ENCODE assay signal across 7 mouse cellular contexts in the genomic region with DNA sequence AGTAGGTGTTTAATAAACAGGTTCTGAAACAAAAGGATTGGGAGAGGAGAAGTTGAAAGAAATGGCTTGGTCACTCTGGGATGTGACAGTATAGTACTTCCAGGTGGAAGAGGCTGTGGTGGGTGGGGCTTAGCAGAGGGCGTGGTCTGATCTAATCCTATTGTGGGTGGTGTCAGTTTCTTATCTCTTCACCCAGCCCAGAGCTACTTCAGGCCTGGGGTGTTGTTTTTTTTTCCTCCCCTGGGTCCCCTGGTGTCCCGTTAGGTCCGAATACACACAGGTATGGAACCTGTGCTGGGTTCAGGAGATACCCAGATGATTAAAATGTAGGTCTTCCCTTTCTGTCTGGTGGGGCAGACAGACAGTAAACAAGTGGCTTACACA. TPM values are rescaled to one million over a fixed set of nuclear protein-coding genes. Genes with fewer than 3 reads are reported as not detected.
A peak's percentile ranks its signal among the peaks of the same experiment; 100 is the strongest.
DNase-seq lines count a peak whose midpoint lies in the region; ATAC-seq and TF ChIP-seq lines count a peak whose summit lies in the region.

No protein-coding gene starts in this region.

- WGBS in heart, embryonic 10.5 days = 10% methylated on average over 3 of the region's 3 CpGs
- WGBS in kidney, embryonic 15.5 days = 20% methylated on average over 3 of the region's 3 CpGs

- peak in 1 of 2 experiments; percentile 59; a peak in 2 of 4 replicates for TF ChIP-seq EP300 in MEL (IDR thresholded peaks at IDR 0.05; ENCODE audit: low read depth in 1 of 2, low read length in 2 of 2)

- peak overlapping the region; percentile 58 to 65 for H3K4me3 ChIP-seq in MEL (ENCODE audit: control insufficient read depth in 1 of 2, insufficient read depth in 1 of 2, low read depth in 2 of 2, low read length in 2 of 2)
- peak overlapping the region; percentile 100 for H3K4me3 ChIP-seq in heart, embryonic 10.5 days
- H3K4me3 ChIP-seq in kidney, embryonic 15.5 days (replicated peaks) = peak overlapping the region; percentile 23; the same call in 1 of the 2 replicates

- peak overlapping the region; percentile 81 for H3K4me2 ChIP-seq in kidney, embryonic 15.5 days

- no peak for TF ChIP-seq CTCF in MEL (IDR thresholded peaks at IDR 0.05 in 2 of 3, conservative IDR thresholded peaks at IDR 0.05 in 1 of 3; ENCODE audit: control insufficient read depth in 1 of 3, insufficient read depth in 1 of 3, low read depth in 2 of 3, low read length in 3 of 3, poor library complexity in 1 of 3, severe bottlenecking in 1 of 3)

- H3K9ac ChIP-seq in MEL (ENCODE audit: control insufficient read depth, low read depth, low read length, poor library complexity, severe bottlenecking) = peak overlapping the region; percentile 83
- peak overlapping the region; percentile 7; the same call in 1 of the 2 replicates for H3K9ac ChIP-seq in kidney, embryonic 15.5 days

- peak; percentile 91 for DNase-seq in MEL (ENCODE audit: low read depth, low spot score)
- DNase-seq in embryo, embryonic 10 days (ENCODE audit: low spot score) = peak; percentile 63
- peak; percentile 91 for DNase-seq in heart, embryonic 10.5 days (ENCODE audit: low spot score)
- peak; percentile 66 for DNase-seq in lung, postnatal 25 days (ENCODE audit: low spot score)
- peak; percentile 86 to 87 for DNase-seq in spleen, postnatal 4 days (ENCODE audit: low spot score in 2 of 2)
- DNase-seq in layer of hippocampus, postnatal 14 days (ENCODE audit: low spot score in 2 of 2) = no peak

- peak; percentile 22; the same call in 1 of the 2 replicates for ATAC-seq in kidney, embryonic 15.5 days (replicated peaks; ENCODE audit: low FRiP score)

- no peaks in the 10 kb centered on the region for H3K9me3 ChIP-seq in MEL (replicated peaks; ENCODE audit: insufficient read depth, low read length)
- no peaks in the 10 kb centered on the region for H3K9me3 ChIP-seq in heart, embryonic 10.5 days
- no peaks in the 10 kb centered on the region for H3K9me3 ChIP-seq in kidney, embryonic 15.5 days (replicated peaks)

- peaks cover 0 to 14% of the 10 kb centered on the region in 2 experiments; a peak in 2 of 4 replicates for H3K36me3 ChIP-seq in MEL (ENCODE audit: control insufficient read depth in 1 of 2, insufficient read depth in 2 of 2, low read length in 2 of 2)
- H3K36me3 ChIP-seq in heart, embryonic 10.5 days = peaks cover 6% of the 10 kb centered on the region; the same call in 1 of the 2 replicates
- H3K36me3 ChIP-seq in kidney, embryonic 15.5 days = 0 out of 2 replicates have a peak, but pooled peaks cover 3% of the 10 kb centered on the region

- peak overlapping the region; percentile 98 for H3K27ac ChIP-seq in MEL (ENCODE audit: control insufficient read depth, low read depth, low read length)
- peak overlapping the region; percentile 99 for H3K27ac ChIP-seq in heart, embryonic 10.5 days
- peak overlapping the region; percentile 96 for H3K27ac ChIP-seq in kidney, embryonic 15.5 days

- peaks cover 0 to 20% of the 10 kb centered on the region in 2 experiments; a peak in 2 of 4 replicates for H3K4me1 ChIP-seq in MEL (ENCODE audit: control insufficient read depth in 1 of 2, insufficient read depth in 2 of 2, low read length in 2 of 2)
- H3K4me1 ChIP-seq in heart, embryonic 10.5 days = peaks cover 62% of the 10 kb centered on the region
- H3K4me1 ChIP-seq in kidney, embryonic 15.5 days = peaks cover 51% of the 10 kb centered on the region

- H3K79me2 ChIP-seq in MEL (ENCODE audit: control insufficient read depth, insufficient read depth, low read length, poor library complexity) = peaks cover 26% of the 10 kb centered on the region

- H3K27me3 ChIP-seq in MEL (ENCODE audit: control insufficient read depth in 1 of 2, insufficient read depth in 2 of 2, low read length in 2 of 2) = no peaks in the 10 kb centered on the region
- no peaks in the 10 kb centered on the region for H3K27me3 ChIP-seq in heart, embryonic 10.5 days (ENCODE audit: insufficient read depth, poor library complexity, severe bottlenecking)
- no peaks in the 10 kb centered on the region for H3K27me3 ChIP-seq in kidney, embryonic 15.5 days

- no peak for TF ChIP-seq RAD21 in MEL (IDR thresholded peaks at IDR 0.05; ENCODE audit: low read depth, low read length)

- peak in 1 of 2 experiments; percentile 74; a peak in 2 of 4 replicates for TF ChIP-seq POLR2A in MEL (IDR thresholded peaks at IDR 0.05; ENCODE audit: control insufficient read depth in 1 of 2, insufficient read depth in 1 of 2, low read depth in 1 of 2, low read length in 2 of 2, poor library complexity in 1 of 2)

TF ChIP-seq in MEL, 35 proteins besides CTCF, POLR2A, EP300 and RAD21:
- TF ChIP-seq ELF1 (IDR thresholded peaks at IDR 0.05; ENCODE audit: low read depth, low read length) (no peak), MAX (IDR thresholded peaks at IDR 0.05; ENCODE audit: low read length) (no peak), MAZ (IDR thresholded peaks at IDR 0.05; ENCODE audit: low read depth, low read length) (no peak; the same call in 1 of the 2 replicates), POLR2AphosphoS5 (IDR thresholded peaks at IDR 0.05; ENCODE audit: borderline replicate concordance, low read depth, low read length) (no peak), POLR2AphosphoS2 (IDR thresholded peaks at IDR 0.05; ENCODE audit: low read length) (0 out of 2 replicates have a peak, but pooled peaks have one; percentile 29), NELFE (IDR thresholded peaks at IDR 0.05; ENCODE audit: low read depth, low read length) (peak; percentile 58), UBTF (IDR thresholded peaks at IDR 0.05; ENCODE audit: borderline replicate concordance, insufficient read depth, low read depth, low read length) (no peak), MAFK (IDR thresholded peaks at IDR 0.05; ENCODE audit: borderline replicate concordance, low read depth, low read length) (no peak), ZC3H11A (IDR thresholded peaks at IDR 0.05; ENCODE audit: low read depth, low read length) (no peak), MYC (IDR thresholded peaks at IDR 0.05; ENCODE audit: low read depth, low read length) (no peak; the same call in 1 of the 2 replicates), USF1 (IDR thresholded peaks at IDR 0.05; ENCODE audit: low read depth, low read length) (no peak), TBP (IDR thresholded peaks at IDR 0.05; ENCODE audit: low read depth, low read length) (peak; percentile 83), ZNF384 (IDR thresholded peaks at IDR 0.05; ENCODE audit: low read depth, low read length) (peak; percentile 92), HCFC1 (IDR thresholded peaks at IDR 0.05; ENCODE audit: low read depth, low read length) (peak; percentile 53; the same call in 1 of the 2 replicates), SMC3 (IDR thresholded peaks at IDR 0.05; ENCODE audit: low read depth, low read length) (no peak), NRF1 (IDR thresholded peaks at IDR 0.05; ENCODE audit: insufficient read depth, low read depth, low read length, poor library complexity, severe bottlenecking) (no peak), ZKSCAN1 (IDR thresholded peaks at IDR 0.05; ENCODE audit: low read depth, low read length) (no peak), RCOR1 (IDR thresholded peaks at IDR 0.05; ENCODE audit: low read depth, low read length) (no peak), GATA1 (IDR thresholded peaks at IDR 0.05; ENCODE audit: low read depth, low read length) (peak; percentile 89), SIN3A (IDR thresholded peaks at IDR 0.05; ENCODE audit: low read length) (no peak; the same call in 1 of the 2 replicates), JUND (IDR thresholded peaks at IDR 0.05; ENCODE audit: low read depth, low read length) (no peak), USF2 (IDR thresholded peaks at IDR 0.05; ENCODE audit: borderline replicate concordance in 1 of 2, insufficient read depth in 1 of 2, low read depth in 1 of 2, low read length in 2 of 2) (no peak), ETS1 (IDR thresholded peaks at IDR 0.05; ENCODE audit: low read depth, low read length) (peak; percentile 22), MYB (IDR thresholded peaks at IDR 0.05; ENCODE audit: low read depth, low read length) (no peak), E2F4 (IDR thresholded peaks at IDR 0.05; ENCODE audit: borderline replicate concordance, low read depth, low read length) (no peak), TAL1 (IDR thresholded peaks at IDR 0.05; ENCODE audit: low read length) (peak; percentile 49; the same call in 1 of the 2 replicates), MEF2A (IDR thresholded peaks at IDR 0.05; ENCODE audit: extremely low read depth, insufficient replicate concordance, low read depth, low read length, poor library complexity, severe bottlenecking) (no peak), GABPA (IDR thresholded peaks at IDR 0.05; ENCODE audit: low read depth, low read length) (no peak), CHD1 (IDR thresholded peaks at IDR 0.05; ENCODE audit: low read depth, low read length) (no peak), MXI1 (IDR thresholded peaks at IDR 0.05; ENCODE audit: low read depth, low read length) (no peak), BHLHE40 (IDR thresholded peaks at IDR 0.05; ENCODE audit: borderline replicate concordance, low read depth, low read length) (no peak), TCF12 (IDR thresholded peaks at IDR 0.05; ENCODE audit: low read depth, low read length) (peak; percentile 65), KAT2A (conservative IDR thresholded peaks at IDR 0.05; ENCODE audit: low read depth, low read length) (no peak), ZMIZ1 (IDR thresholded peaks at IDR 0.05; ENCODE audit: low read depth, low read length) (peak; percentile 26; the same call in 1 of the 2 replicates), CHD2 (IDR thresholded peaks at IDR 0.05; ENCODE audit: low read length) (no peak)

RNA-seq across cellular contexts. Expression of a gene that starts 2.1 kb away (rescaled TPM):
- total RNA-seq in MEL (2012; rRNA removed) = 28.3 and 30.5 TPM in 2 replicates
- polyA plus RNA-seq in MEL (2012; ENCODE audit: insufficient read depth in 1 of 2, insufficient read length in 2 of 2, low read depth in 1 of 2, low replicate concordance in 2 of 2, missing spikeins in 1 of 2) = 100 to 1,000 TPM; 116 to 242 TPM
- polyA plus RNA-seq in heart, embryonic 10.5 days (2016; fragmentation: Nextera tagmentation; extraction: Ambion mirVana) = 69.6 and 139 TPM in 2 replicates
- polyA plus RNA-seq in kidney, embryonic 15.5 days (2015; fragmentation: Nextera tagmentation; extraction: Ambion mirVana) = 99.4 and 108 TPM in 2 replicates
- total RNA-seq in layer of hippocampus, postnatal 14 days (2021) = 100 to 1,000 TPM; 106 to 119 TPM

Comparison
In these comparisons a context has a peak if more than half of its experiments do, and no peak if none do; other contexts are left out.
1. DNase-seq: peak in MEL (single experiment), embryo, embryonic 10 days (single experiment), heart, embryonic 10.5 days (single experiment), lung, postnatal 25 days (single experiment) and spleen, postnatal 4 days (2 of 2); none in layer of hippocampus, postnatal 14 days (0 of 2).
2. H3K4me3 ChIP-seq: peak in every context shown above with its lines; median percentile 100 in heart, embryonic 10.5 days; 62 in MEL; 23 in kidney, embryonic 15.5 days.
3. Peak in every context shown above with its lines, with median percentiles within 50 percentile points of each other: H3K27ac ChIP-seq.